Mouse (Mus musculus): ENCODE measurements around the gene Stx8. TPM values are rescaled to one million over a fixed set of nuclear protein-coding genes. Genes with fewer than 3 reads are reported as not detected.

The Stx8 gene
- polyA plus RNA-seq, 1 experiment from 2014 or later = 69.7 TPM

DNA sequence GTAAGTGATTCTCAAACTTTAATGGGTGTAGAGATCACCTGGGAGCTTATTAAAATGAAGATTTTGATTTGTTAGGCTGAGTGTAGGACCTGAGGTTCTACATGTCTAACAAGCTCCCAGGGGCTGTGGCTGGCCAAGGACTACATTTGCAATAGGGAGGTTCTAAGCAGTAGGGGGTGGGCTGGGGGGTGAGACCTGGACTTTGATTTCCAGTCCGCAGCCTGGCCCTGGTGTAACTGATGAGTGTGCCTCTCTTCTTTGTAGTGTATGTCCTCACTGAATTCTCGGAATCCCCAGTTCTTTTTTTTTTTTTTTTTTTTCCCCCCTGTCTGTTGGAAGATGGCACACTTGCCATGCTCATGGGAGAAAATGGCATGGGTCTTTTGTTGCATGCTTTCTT, 109.3 kb downstream of the Stx8 start:
- peaks cover 25% of the 10 kb centered on the region for H3K4me1 ChIP-seq (ENCODE audit: control insufficient read depth, insufficient read depth, low read length)
- H3K27ac ChIP-seq (ENCODE audit: low read length) = peak overlapping the region; percentile 5; the same call in 1 of the 2 replicates
- no peaks in the 10 kb centered on the region for H3K36me3 ChIP-seq (ENCODE audit: control insufficient read depth, insufficient read depth, low read length)
- WGBS = 85% methylated on average over 2 of the region's 2 CpGs
- H3K4me3 ChIP-seq (replicated peaks; ENCODE audit: low read length) = no peak overlapping the region
- no peak overlapping the region for H3K4me2 ChIP-seq (ENCODE audit: low read depth, low read length)
- no peaks in the 10 kb centered on the region for H3K9me3 ChIP-seq (replicated peaks; ENCODE audit: control insufficient read depth, low read length)
- no peak for ATAC-seq (ENCODE audit: insufficient read depth, low FRiP score)
- H3K27me3 ChIP-seq (ENCODE audit: control insufficient read depth, insufficient read depth, low read length) = no peaks in the 10 kb centered on the region
- no peak overlapping the region for H3K9ac ChIP-seq (ENCODE audit: low read length)

DNA sequence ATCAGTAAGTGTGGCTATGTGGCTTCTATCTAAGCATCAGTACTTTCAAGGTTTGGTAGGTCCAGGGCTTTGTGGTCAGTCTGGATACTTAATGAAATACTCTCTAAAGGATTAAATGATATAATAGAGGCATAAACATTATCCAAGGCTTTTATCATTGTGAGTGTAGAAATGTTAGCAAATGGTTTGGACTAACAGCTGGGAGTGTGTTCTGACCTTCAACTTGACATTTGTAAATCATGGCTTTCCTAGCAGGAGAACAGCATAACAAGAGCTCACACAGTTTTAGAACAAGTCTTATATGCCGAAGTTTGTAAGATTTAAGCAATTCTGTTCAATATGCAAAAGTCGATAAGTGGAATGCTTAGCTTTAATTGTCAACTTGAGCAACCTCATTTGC, 113.8 kb downstream of the Stx8 start:
- 72% methylated on average over 2 of the region's 2 CpGs for WGBS
- no peak overlapping the region for H3K4me3 ChIP-seq (replicated peaks; ENCODE audit: low read length)
- H3K9me3 ChIP-seq (replicated peaks; ENCODE audit: control insufficient read depth, low read length) = no peaks in the 10 kb centered on the region
- no peak for ATAC-seq (ENCODE audit: insufficient read depth, low FRiP score)
- no peaks in the 10 kb centered on the region for H3K36me3 ChIP-seq (ENCODE audit: control insufficient read depth, insufficient read depth, low read length)
- no peak overlapping the region for H3K4me2 ChIP-seq (ENCODE audit: low read depth, low read length)
- H3K4me1 ChIP-seq (ENCODE audit: control insufficient read depth, insufficient read depth, low read length) = peaks cover 7% of the 10 kb centered on the region; the same call in 1 of the 2 replicates
- H3K27me3 ChIP-seq (ENCODE audit: control insufficient read depth, insufficient read depth, low read length) = no peaks in the 10 kb centered on the region
- H3K9ac ChIP-seq (ENCODE audit: low read length) = no peak overlapping the region
- no peak overlapping the region for H3K27ac ChIP-seq (ENCODE audit: low read length)

DNA sequence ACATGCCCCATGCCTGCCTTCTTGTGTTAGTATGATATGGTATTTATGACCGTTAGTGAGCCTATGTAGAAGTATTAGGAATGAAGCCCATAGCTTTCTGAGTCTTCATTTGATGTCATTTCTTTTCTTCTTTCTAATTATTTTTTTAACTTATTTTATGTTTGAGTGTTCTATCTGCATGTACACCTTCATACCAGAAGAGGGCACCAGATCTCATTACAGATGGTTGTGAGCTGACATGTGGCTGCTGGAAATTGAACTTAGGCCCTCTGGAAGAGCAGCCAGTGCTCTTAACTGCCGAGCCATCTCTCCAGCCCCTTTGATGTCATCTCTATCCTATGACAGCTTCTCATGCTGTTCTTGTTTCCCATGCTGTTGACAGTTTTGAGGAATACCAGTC, 115.0 kb downstream of the Stx8 start:
- no peak for ATAC-seq (ENCODE audit: insufficient read depth, low FRiP score)
- Histone ChIP-seq H3K4me2 (ENCODE audit: low read depth, low read length) (no peak overlapping the region), H3K36me3 (ENCODE audit: control insufficient read depth, insufficient read depth, low read length) (no peaks in the 10 kb centered on the region), H3K27ac (ENCODE audit: low read length) (no peak overlapping the region), H3K9me3 (replicated peaks; ENCODE audit: control insufficient read depth, low read length) (no peaks in the 10 kb centered on the region), H3K4me1 (ENCODE audit: control insufficient read depth, insufficient read depth, low read length) (0 out of 2 replicates have a peak, but pooled peaks cover 3% of the 10 kb centered on the region), H3K4me3 (replicated peaks; ENCODE audit: low read length) (no peak overlapping the region), H3K27me3 (ENCODE audit: control insufficient read depth, insufficient read depth, low read length) (no peaks in the 10 kb centered on the region), H3K9ac (ENCODE audit: low read length) (no peak overlapping the region)
- 81% methylated on average over 2 of the region's 2 CpGs for WGBS

DNA sequence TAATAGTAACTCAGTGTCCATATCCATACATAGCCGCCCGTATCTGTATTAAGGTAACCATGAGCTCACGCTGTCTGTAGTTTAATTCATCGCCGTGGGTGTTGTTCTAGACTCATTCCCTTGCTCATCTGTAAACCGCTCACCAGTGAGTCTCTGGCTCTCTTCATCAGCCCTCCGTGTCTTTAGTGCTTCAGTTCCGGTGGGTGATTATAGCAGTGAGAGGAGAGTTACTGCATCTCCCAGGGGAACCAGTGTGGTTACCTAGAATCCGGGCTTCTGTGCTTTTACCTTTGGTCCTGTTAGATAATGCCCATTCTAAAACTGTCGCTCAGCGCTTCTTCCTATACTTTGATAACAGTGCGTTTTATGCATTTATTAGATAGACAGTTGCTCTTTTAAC, 116.8 kb downstream of the Stx8 start:
- H3K4me3 ChIP-seq (replicated peaks; ENCODE audit: low read length) = no peak overlapping the region
- H3K36me3 ChIP-seq (ENCODE audit: control insufficient read depth, insufficient read depth, low read length) = no peaks in the 10 kb centered on the region
- no peaks in the 10 kb centered on the region for H3K9me3 ChIP-seq (replicated peaks; ENCODE audit: control insufficient read depth, low read length)
- H3K27me3 ChIP-seq (ENCODE audit: control insufficient read depth, insufficient read depth, low read length) = no peaks in the 10 kb centered on the region
- no peak overlapping the region for H3K27ac ChIP-seq (ENCODE audit: low read length)
- H3K9ac ChIP-seq (ENCODE audit: low read length) = no peak overlapping the region
- H3K4me1 ChIP-seq (ENCODE audit: control insufficient read depth, insufficient read depth, low read length) = peaks cover 8% of the 10 kb centered on the region; the same call in 1 of the 2 replicates
- WGBS = 90% methylated on average over 12 of the region's 12 CpGs
- H3K4me2 ChIP-seq (ENCODE audit: low read depth, low read length) = no peak overlapping the region
- ATAC-seq (ENCODE audit: insufficient read depth, low FRiP score) = no peak

DNA sequence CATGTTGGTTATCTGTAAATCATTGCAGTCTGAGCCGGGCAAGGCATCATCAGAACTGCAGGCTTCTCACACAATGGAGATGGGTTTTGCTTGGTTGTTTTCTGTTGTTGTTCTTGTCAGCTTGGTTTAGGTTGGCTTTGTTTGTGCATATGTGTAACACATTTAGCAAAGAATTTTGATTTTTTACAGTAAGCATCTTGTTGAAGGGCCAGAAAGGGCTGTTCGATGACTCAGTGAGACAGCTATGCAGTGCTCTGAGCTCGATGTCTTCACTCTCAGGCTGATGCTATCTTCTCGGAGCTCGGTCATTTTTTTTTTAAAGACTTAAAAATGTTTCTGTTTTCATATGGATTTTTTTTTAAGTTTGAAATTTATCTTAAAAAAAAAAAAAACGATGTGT, 117.6 kb downstream of the Stx8 start:
- H3K4me3 ChIP-seq (replicated peaks; ENCODE audit: low read length) = no peak overlapping the region
- peaks cover 8% of the 10 kb centered on the region; the same call in 1 of the 2 replicates for H3K4me1 ChIP-seq (ENCODE audit: control insufficient read depth, insufficient read depth, low read length)
- no peaks in the 10 kb centered on the region for H3K27me3 ChIP-seq (ENCODE audit: control insufficient read depth, insufficient read depth, low read length)
- no peak overlapping the region for H3K9ac ChIP-seq (ENCODE audit: low read length)
- no peak for ATAC-seq (ENCODE audit: insufficient read depth, low FRiP score)
- WGBS = 58% methylated on average over 6 of the region's 6 CpGs
- no peaks in the 10 kb centered on the region for H3K36me3 ChIP-seq (ENCODE audit: control insufficient read depth, insufficient read depth, low read length)
- H3K27ac ChIP-seq (ENCODE audit: low read length) = no peak overlapping the region
- H3K4me2 ChIP-seq (ENCODE audit: low read depth, low read length) = no peak overlapping the region
- no peaks in the 10 kb centered on the region for H3K9me3 ChIP-seq (replicated peaks; ENCODE audit: control insufficient read depth, low read length)

DNA sequence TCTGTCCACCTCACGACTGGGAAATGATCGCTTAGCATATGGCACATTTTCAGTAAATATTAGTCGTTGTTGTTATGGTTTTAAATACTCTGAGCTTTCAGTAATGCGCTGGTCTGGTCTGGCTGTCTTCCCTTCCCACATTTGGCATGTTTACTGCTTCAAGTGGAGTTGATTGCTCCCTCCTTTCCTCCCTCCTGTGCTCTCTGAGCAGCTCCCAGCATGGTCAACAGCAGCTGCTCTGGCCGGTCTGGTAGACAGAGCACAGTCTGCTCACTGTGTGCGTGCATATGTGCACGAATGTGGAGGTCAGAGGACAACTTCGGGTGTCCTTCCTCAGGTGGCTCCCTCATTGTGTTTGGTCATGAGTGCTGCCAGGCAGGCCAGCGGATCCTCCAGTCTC, 120.2 kb downstream of the Stx8 start:
- Histone ChIP-seq H3K9me3 (replicated peaks; ENCODE audit: control insufficient read depth, low read length) (no peaks in the 10 kb centered on the region), H3K9ac (ENCODE audit: low read length) (no peak overlapping the region), H3K27me3 (ENCODE audit: control insufficient read depth, insufficient read depth, low read length) (no peaks in the 10 kb centered on the region), H3K4me3 (replicated peaks; ENCODE audit: low read length) (no peak overlapping the region), H3K36me3 (ENCODE audit: control insufficient read depth, insufficient read depth, low read length) (no peaks in the 10 kb centered on the region), H3K4me2 (ENCODE audit: low read depth, low read length) (no peak overlapping the region), H3K27ac (ENCODE audit: low read length) (peak overlapping the region; percentile 73), H3K4me1 (ENCODE audit: control insufficient read depth, insufficient read depth, low read length) (peaks cover 18% of the 10 kb centered on the region)
- WGBS = 46% methylated on average over 9 of the region's 9 CpGs
- ATAC-seq (ENCODE audit: insufficient read depth, low FRiP score) = peak; percentile 78

DNA sequence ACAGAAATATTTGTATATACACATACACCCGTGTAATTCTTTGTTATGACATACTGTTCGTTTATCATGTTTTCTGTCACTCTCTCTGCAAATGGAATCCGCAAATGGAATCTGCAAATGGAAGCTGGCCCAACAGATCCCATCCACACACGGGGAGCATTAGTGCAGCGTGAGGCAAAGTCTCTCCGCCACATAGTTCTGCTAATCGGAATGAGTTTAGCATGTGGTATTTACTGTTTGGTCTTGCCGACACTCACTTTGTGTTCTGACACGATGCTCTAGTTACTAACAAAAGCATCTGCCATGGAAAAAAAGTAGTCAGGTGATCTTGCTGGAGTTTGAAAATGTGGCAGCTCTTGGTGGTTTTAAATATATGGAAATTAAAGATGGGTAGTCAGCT, 123.4 kb downstream of the Stx8 start:
- Histone ChIP-seq H3K36me3 (ENCODE audit: control insufficient read depth, insufficient read depth, low read length) (no peaks in the 10 kb centered on the region), H3K9ac (ENCODE audit: low read length) (0 out of 2 replicates have a peak overlapping the region, but pooled peaks have one; percentile 8), H3K4me1 (ENCODE audit: control insufficient read depth, insufficient read depth, low read length) (peaks cover 18% of the 10 kb centered on the region), H3K27ac (ENCODE audit: low read length) (no peak overlapping the region), H3K27me3 (ENCODE audit: control insufficient read depth, insufficient read depth, low read length) (no peaks in the 10 kb centered on the region), H3K4me2 (ENCODE audit: low read depth, low read length) (no peak overlapping the region), H3K4me3 (replicated peaks; ENCODE audit: low read length) (no peak overlapping the region), H3K9me3 (replicated peaks; ENCODE audit: control insufficient read depth, low read length) (no peaks in the 10 kb centered on the region)
- no peak for ATAC-seq (ENCODE audit: insufficient read depth, low FRiP score)
- 40% methylated on average over 9 of the region's 9 CpGs for WGBS

DNA sequence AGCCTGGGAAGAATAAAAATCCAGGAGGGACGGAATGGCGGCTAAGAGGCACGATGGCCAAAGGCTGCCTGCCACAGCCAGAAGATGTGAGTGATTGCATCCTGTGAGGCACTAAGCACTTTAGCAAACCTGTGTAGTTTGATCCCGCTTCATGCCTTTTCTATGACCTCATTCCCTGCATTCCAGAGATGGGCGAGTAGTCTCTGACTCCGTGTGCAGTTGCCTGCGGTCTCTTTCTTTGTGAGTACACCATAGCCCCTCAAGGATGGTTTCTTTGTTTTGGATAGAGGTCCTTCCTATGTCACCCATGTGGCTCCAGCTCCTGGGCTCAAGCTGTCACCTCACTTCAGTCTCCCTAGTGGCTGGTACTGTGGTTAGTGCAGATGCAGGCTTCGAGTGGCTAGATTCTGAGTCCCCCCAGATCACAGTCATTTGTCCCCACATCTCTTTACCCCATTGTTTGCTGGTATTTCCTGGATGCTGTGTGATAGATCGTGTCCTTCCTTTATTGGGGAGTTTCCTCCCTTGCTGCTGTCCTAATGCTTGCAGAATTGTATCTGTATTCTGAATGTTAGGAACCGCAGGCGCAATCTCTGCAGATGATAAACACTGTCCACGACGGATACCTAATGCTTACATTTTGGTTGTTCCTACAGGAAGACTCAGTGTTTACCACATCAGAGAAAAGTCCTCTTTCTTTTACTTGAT, 124.0 kb downstream of the Stx8 start:
- Histone ChIP-seq H3K9me3 (replicated peaks; ENCODE audit: control insufficient read depth, low read length) (no peaks in the 10 kb centered on the region), H3K4me3 (replicated peaks; ENCODE audit: low read length) (no peak overlapping the region), H3K9ac (ENCODE audit: low read length) (0 out of 2 replicates have a peak overlapping the region, but pooled peaks have one; percentile 8), H3K4me2 (ENCODE audit: low read depth, low read length) (no peak overlapping the region), H3K4me1 (ENCODE audit: control insufficient read depth, insufficient read depth, low read length) (peaks cover 18% of the 10 kb centered on the region), H3K27me3 (ENCODE audit: control insufficient read depth, insufficient read depth, low read length) (no peaks in the 10 kb centered on the region), H3K36me3 (ENCODE audit: control insufficient read depth, insufficient read depth, low read length) (no peaks in the 10 kb centered on the region), H3K27ac (ENCODE audit: low read length) (no peak overlapping the region)
- WGBS = 23% methylated on average over 13 of the region's 13 CpGs
- peak; percentile 61; the same call in 1 of the 2 replicates for ATAC-seq (ENCODE audit: insufficient read depth, low FRiP score)

DNA sequence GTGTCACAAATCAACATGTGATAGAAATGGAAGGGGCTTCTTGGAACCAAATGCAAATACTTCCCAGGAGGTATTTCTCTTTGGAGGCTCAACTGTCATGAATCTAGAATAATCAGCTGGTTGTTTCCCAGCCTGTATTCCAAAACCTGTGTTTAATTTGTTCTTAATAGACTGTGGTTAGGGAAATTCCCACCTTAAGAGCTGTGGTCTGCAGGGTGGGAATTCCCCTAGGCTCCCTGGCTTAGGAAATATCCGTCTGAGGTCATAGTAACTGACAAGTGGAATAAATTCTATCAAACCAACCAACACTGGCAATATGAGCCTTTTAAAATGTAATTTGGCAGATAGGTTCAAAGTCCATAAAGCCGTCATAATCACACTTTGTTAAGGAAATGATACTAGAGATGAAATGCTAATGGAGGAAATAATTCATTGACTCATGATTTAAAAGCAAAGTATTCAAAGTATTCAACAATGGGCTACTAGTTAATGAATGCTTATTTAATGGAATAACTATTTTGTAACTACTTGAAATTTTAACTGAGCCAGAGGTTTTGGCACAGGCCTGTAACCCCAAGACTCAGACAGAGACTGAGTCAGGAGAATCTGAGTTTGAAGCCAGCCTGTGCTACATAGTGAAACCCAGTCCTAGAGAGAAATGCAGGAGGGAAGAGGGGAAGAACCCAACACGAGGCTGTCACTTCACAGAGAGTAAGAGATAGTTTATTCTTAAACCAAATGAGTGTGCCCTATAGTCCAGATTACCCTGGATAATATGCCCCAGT, 126.2 kb downstream of the Stx8 start:
- ATAC-seq (ENCODE audit: insufficient read depth, low FRiP score) = no peak
- H3K4me3 ChIP-seq (replicated peaks; ENCODE audit: low read length) = no peak overlapping the region
- no peaks in the 10 kb centered on the region for H3K27me3 ChIP-seq (ENCODE audit: control insufficient read depth, insufficient read depth, low read length)
- H3K27ac ChIP-seq (ENCODE audit: low read length) = no peak overlapping the region
- H3K9me3 ChIP-seq (replicated peaks; ENCODE audit: control insufficient read depth, low read length) = no peaks in the 10 kb centered on the region
- H3K4me1 ChIP-seq (ENCODE audit: control insufficient read depth, insufficient read depth, low read length) = peaks cover 13% of the 10 kb centered on the region
- 48% methylated on average over 3 of the region's 3 CpGs for WGBS
- no peak overlapping the region for H3K4me2 ChIP-seq (ENCODE audit: low read depth, low read length)
- H3K36me3 ChIP-seq (ENCODE audit: control insufficient read depth, insufficient read depth, low read length) = no peaks in the 10 kb centered on the region
- H3K9ac ChIP-seq (ENCODE audit: low read length) = no peak overlapping the region

All from stomach, embryonic 16.5 days (tissue).